Mouse (Mus musculus) olfactory bulb, adult 2 months (tissue): Measurements from ENCODE around the gene Dnajb7.

ENCODE experiments used
- CTCF ChIP-seq: fragments of 200-500 bp; IDR thresholded peaks from 2 replicates; pipeline ENCODE4 v1.5.1; 2012; ENCODE audit warnings: low read depth, mild to moderate bottlenecking, low read length, moderate library complexity; ENCODE audit not compliant: insufficient read depth
- POLR2A ChIP-seq: fragments of 200-500 bp; IDR thresholded peaks from 2 replicates; pipeline ENCODE4 v1.6.1; 2012; ENCODE audit warnings: mild to moderate bottlenecking, low read depth, low read length, moderate library complexity; ENCODE audit not compliant: insufficient read depth

GRCm38 (mm10) chr15:81394211-81394915 is 13.7 kb downstream of the Dnajb7 start:
- no peak for TF ChIP-seq POLR2A
- no peak for TF ChIP-seq CTCF
